Mouse (Mus musculus): ENCODE measurements around the gene Ncf4. TPM values are rescaled to one million over a fixed set of nuclear protein-coding genes. Genes with fewer than 3 reads are reported as not detected.

The Ncf4 gene
- polyA plus RNA-seq, 1 experiment from 2014 or later, result 55.5 TPM

DNA sequence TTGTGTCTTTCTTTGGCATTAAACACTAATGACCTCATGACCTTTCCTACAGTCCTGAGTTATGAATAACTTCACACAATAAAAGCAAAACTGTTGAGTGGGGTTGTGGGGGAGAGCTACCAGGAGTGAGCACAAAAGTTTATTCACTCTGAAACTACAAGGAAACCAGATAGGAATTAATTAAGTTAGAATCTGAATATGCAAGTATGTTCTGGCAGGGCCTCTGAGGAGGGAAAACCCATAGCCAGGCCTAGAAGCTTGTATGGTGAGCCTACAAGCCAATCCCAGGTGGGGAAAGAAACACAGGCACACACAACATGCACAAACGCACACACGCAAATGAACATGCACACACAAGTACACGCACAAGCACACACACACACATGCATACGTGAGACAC lies 58.1 kb downstream of the Ncf4 start:
- no peak overlapping the region for H3K4me3 ChIP-seq (ENCODE audit: low read depth, low read length)
- no peak overlapping the region for H3K4me2 ChIP-seq (ENCODE audit: low read depth, low read length)
- no peak overlapping the region for H3K27ac ChIP-seq (ENCODE audit: low read depth)
- H3K36me3 ChIP-seq (replicated peaks; ENCODE audit: insufficient read depth, low read length), result no peaks in the 10 kb centered on the region
- TF ChIP-seq EP300 (IDR thresholded peaks at IDR 0.05; ENCODE audit: low read depth) (no peak), CTCF (IDR thresholded peaks at IDR 0.05; ENCODE audit: low read depth) (no peak)
- H3K4me1 ChIP-seq (ENCODE audit: insufficient read depth), result no peaks in the 10 kb centered on the region; the same call in 1 of the 2 replicates
- WGBS (ENCODE audit: insufficient replicate concordance), result 87% methylated on average over 4 of the region's 4 CpGs
- H3K27me3 ChIP-seq (ENCODE audit: insufficient read depth, low read length), result no peaks in the 10 kb centered on the region
- DNase-seq, result no peak
- H3K9ac ChIP-seq (replicated peaks), result no peak overlapping the region
- H3K9me3 ChIP-seq (ENCODE audit: low read length), result no peaks in the 10 kb centered on the region
- ATAC-seq, result no peak

DNA sequence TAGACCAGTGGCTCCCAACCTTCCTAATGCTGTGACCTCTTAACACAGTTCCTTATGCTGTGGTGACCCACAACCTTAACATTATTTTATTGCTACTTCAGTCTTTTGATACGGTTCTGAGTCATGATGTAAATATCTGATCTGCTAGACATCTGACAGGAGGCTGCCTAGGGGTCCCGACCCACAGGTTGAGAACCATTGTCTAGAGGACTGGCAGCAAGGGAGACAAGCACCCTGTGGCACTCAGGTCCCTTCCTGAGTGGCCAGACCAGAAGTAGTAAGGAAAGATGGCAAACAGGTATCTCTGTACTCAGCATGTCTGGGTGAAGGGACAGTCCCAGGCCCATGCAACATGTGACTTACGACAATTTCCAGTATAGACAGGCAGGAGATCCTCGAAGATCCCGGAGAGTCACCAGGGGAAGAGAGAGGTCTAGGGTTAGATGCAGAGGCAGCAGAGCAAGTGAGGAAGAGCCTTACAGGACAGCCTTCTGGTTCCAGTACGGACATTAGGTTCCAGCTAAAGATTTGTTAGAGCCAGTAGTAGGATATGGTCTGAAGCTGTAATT lies 59.1 kb downstream of the Ncf4 start:
- Histone ChIP-seq H3K9ac (replicated peaks) (no peak overlapping the region), H3K27ac (ENCODE audit: low read depth) (no peak overlapping the region), H3K27me3 (ENCODE audit: insufficient read depth, low read length) (no peaks in the 10 kb centered on the region), H3K4me2 (ENCODE audit: low read depth, low read length) (peak overlapping the region; percentile 39), H3K4me1 (ENCODE audit: insufficient read depth) (no peaks in the 10 kb centered on the region; the same call in 1 of the 2 replicates), H3K36me3 (replicated peaks; ENCODE audit: insufficient read depth, low read length) (no peaks in the 10 kb centered on the region), H3K9me3 (ENCODE audit: low read length) (no peaks in the 10 kb centered on the region), H3K4me3 (ENCODE audit: low read depth, low read length) (no peak overlapping the region)
- TF ChIP-seq CTCF (IDR thresholded peaks at IDR 0.05; ENCODE audit: low read depth) (no peak), EP300 (IDR thresholded peaks at IDR 0.05; ENCODE audit: low read depth) (no peak)
- DNase-seq (no peak), ATAC-seq (no peak)
- WGBS (ENCODE audit: insufficient replicate concordance), result 73% methylated on average over 6 of the region's 6 CpGs

DNA sequence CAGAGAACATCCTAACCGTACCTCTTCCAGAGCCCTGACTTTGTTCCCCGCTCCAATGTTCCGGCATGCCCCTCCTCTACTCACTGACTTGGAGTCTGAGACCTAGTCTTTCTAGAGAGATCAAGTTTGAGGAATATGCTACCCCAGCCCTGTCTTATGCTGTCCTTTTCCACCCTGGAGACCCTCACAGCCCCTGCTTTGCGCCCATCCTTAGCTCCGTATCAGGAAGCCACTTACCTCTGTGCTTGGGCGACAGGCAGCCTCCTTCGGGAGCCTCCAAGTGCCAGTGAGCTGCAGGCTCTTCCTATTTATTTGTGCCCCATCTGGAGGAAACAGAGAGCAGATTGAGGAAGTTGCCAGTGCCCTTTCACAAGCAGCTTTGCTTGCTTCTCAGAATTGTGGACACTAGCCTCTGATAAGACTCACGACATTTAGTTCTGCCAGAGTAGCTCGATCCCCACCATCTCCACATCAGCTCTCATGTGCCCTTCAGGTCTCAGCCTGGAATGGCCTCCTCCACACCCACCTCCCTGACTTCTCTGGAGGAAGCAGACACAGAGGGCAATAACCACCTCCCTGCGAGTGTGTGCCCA lies 60.8 kb downstream of the Ncf4 start, which contains the start of gene Csf2rb2:
TSS of gene Csf2rb2 (minus strand) at position 381 of the 593 bp plus-strand sequence.
- Histone ChIP-seq H3K27ac (ENCODE audit: low read depth) (peak within 1 kb of the TSS; percentile 67), H3K4me3 (ENCODE audit: low read depth, low read length) (peak within 1 kb of the TSS; percentile 36), H3K27me3 (ENCODE audit: insufficient read depth, low read length) (no peaks in the 10 kb centered on the region), H3K9ac (replicated peaks) (peak within 1 kb of the TSS; percentile 7; the same call in 1 of the 2 replicates), H3K4me2 (ENCODE audit: low read depth, low read length) (peak within 1 kb of the TSS; percentile 39), H3K4me1 (ENCODE audit: insufficient read depth) (no peaks in the 10 kb centered on the region; the same call in 1 of the 2 replicates), H3K36me3 (replicated peaks; ENCODE audit: insufficient read depth, low read length) (no peaks in the 10 kb centered on the region), H3K9me3 (ENCODE audit: low read length) (no peaks in the 10 kb centered on the region)
- 39% methylated on average over 10 of the region's 10 CpGs for WGBS (ENCODE audit: insufficient replicate concordance)
- peak; percentile 36 for DNase-seq
- TF ChIP-seq CTCF (IDR thresholded peaks at IDR 0.05; ENCODE audit: low read depth) (no peak), EP300 (IDR thresholded peaks at IDR 0.05; ENCODE audit: low read depth) (no peak)
- ATAC-seq, result peak; percentile 44

DNA sequence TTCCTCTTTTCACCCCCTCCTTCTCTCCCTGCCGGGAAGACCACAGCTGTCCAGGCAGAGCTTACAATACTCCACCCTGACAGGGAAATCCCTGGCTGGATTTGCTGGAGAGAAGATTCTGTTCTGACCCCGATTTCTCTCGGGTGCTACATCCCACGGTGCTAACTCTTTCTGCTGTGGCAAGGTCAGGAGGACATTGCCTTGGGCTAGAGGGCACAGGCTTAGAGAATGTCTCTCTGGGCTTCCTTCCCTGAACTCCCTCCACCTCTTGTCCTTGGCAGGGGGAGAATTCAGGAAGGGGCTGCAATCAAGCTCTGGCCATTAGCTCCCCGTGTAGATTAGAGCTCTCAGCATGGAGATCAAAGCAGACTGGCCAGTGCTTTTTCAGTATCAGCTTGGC lies 65.3 kb downstream of the Ncf4 start:
- Histone ChIP-seq H3K4me3 (ENCODE audit: low read depth, low read length) (no peak overlapping the region), H3K27me3 (ENCODE audit: insufficient read depth, low read length) (no peaks in the 10 kb centered on the region), H3K36me3 (replicated peaks; ENCODE audit: insufficient read depth, low read length) (no peaks in the 10 kb centered on the region), H3K4me2 (ENCODE audit: low read depth, low read length) (no peak overlapping the region), H3K9me3 (ENCODE audit: low read length) (no peaks in the 10 kb centered on the region), H3K4me1 (ENCODE audit: insufficient read depth) (no peaks in the 10 kb centered on the region; the same call in 1 of the 2 replicates), H3K9ac (replicated peaks) (no peak overlapping the region), H3K27ac (ENCODE audit: low read depth) (no peak overlapping the region)
- DNase-seq (no peak), ATAC-seq (no peak)
- WGBS (ENCODE audit: insufficient replicate concordance), result 24% methylated on average over 5 of the region's 5 CpGs
- no peak for TF ChIP-seq CTCF (IDR thresholded peaks at IDR 0.05; ENCODE audit: low read depth)
- TF ChIP-seq EP300 (IDR thresholded peaks at IDR 0.05; ENCODE audit: low read depth), result no peak

DNA sequence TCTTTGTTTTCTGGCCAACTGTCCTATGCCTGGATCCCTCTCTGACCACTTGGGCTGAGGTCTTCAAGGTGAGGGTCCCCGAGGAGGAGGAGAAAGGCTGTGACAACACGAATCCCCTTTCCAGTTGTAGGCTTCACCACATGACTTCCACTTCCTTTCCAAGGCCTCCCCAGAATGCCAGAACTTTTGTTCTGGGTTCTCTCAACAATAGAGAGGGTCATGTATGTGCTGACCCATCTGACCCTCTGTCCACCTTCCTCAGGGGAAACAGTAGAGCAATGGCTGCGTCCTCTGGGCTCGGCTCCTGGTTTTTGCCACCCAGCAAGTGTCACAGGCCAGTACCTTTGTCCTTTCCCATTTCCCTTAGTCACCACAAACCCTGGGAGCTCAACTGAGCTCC lies 66.4 kb downstream of the Ncf4 start:
- H3K4me2 ChIP-seq (ENCODE audit: low read depth, low read length), result no peak overlapping the region
- H3K27ac ChIP-seq (ENCODE audit: low read depth), result no peak overlapping the region
- H3K9ac ChIP-seq (replicated peaks), result no peak overlapping the region
- no peaks in the 10 kb centered on the region for H3K36me3 ChIP-seq (replicated peaks; ENCODE audit: insufficient read depth, low read length)
- H3K27me3 ChIP-seq (ENCODE audit: insufficient read depth, low read length), result no peaks in the 10 kb centered on the region
- TF ChIP-seq EP300 (IDR thresholded peaks at IDR 0.05; ENCODE audit: low read depth) (no peak), CTCF (IDR thresholded peaks at IDR 0.05; ENCODE audit: low read depth) (no peak)
- no peaks in the 10 kb centered on the region for H3K9me3 ChIP-seq (ENCODE audit: low read length)
- no peak overlapping the region for H3K4me3 ChIP-seq (ENCODE audit: low read depth, low read length)
- no peaks in the 10 kb centered on the region; the same call in 1 of the 2 replicates for H3K4me1 ChIP-seq (ENCODE audit: insufficient read depth)
- DNase-seq, result no peak
- ATAC-seq, result no peak
- WGBS (ENCODE audit: insufficient replicate concordance), result 74% methylated on average over 4 of the region's 4 CpGs

Small RNA genes lying within 50 kb of the gene (microRNA-seq; reads per million reads assigned to microRNA genes)
- not detected for gene Mir7676-1

Other genes starting within 250 kb of the Ncf4 start
- gene Cacng2, start 124.8 kb upstream of the Ncf4 start, polyA plus RNA-seq (2015; fragmentation: Nextera tagmentation; extraction: Ambion mirVana), result not detected in 2 replicates
- gene Ift27, start 70.7 kb upstream of the Ncf4 start, polyA plus RNA-seq (2015; fragmentation: Nextera tagmentation; extraction: Ambion mirVana), result 24.4 and 25.3 TPM in 2 replicates
- gene Pvalb, start 38.4 kb upstream of the Ncf4 start, polyA plus RNA-seq (2015; fragmentation: Nextera tagmentation; extraction: Ambion mirVana), result 2.4 TPM in 1 of 2 replicates, not detected in the other
- 2.2 and 2.6 TPM in 2 replicates for gene Csf2rb2, start 60.9 kb downstream of the Ncf4 start, polyA plus RNA-seq (2015; fragmentation: Nextera tagmentation; extraction: Ambion mirVana)
- 8.9 and 9.6 TPM in 2 replicates for gene Csf2rb, start 81.0 kb downstream of the Ncf4 start, polyA plus RNA-seq (2015; fragmentation: Nextera tagmentation; extraction: Ambion mirVana)
- gene Tex33, start 151.1 kb downstream of the Ncf4 start, polyA plus RNA-seq (2015; fragmentation: Nextera tagmentation; extraction: Ambion mirVana), result not detected in 2 replicates
- gene Tst, start 161.1 kb downstream of the Ncf4 start, polyA plus RNA-seq (2015; fragmentation: Nextera tagmentation; extraction: Ambion mirVana), result 361 and 363 TPM in 2 replicates
- 4.3 and 7.0 TPM in 2 replicates for gene Mpst, start 161.6 kb downstream of the Ncf4 start, polyA plus RNA-seq (2015; fragmentation: Nextera tagmentation; extraction: Ambion mirVana)
- 6.0 and 6.1 TPM in 2 replicates for gene Kctd17, start 183.8 kb downstream of the Ncf4 start, polyA plus RNA-seq (2015; fragmentation: Nextera tagmentation; extraction: Ambion mirVana)
- gene Tmprss6, start 223.8 kb downstream of the Ncf4 start, polyA plus RNA-seq (2015; fragmentation: Nextera tagmentation; extraction: Ambion mirVana), result 73.4 and 80.3 TPM in 2 replicates